Mouse (Mus musculus) liver, adult 2 months (tissue): ENCODE measurements around the gene Herc3.

Experiments used
- CTCF ChIP-seq: fragments of 200-500 bp; IDR thresholded peaks from 2 replicates; pipeline ENCODE4 v1.5.1; 2011; ENCODE audit warnings: low read depth, low read length, control low read depth
- POLR2A ChIP-seq: fragments of 200-500 bp; IDR thresholded peaks from 2 replicates; pipeline ENCODE4 v1.6.1; 2011; ENCODE audit warnings: low read length, control low read depth; ENCODE audit not compliant: insufficient read depth; ENCODE audit errors: extremely low read depth

DNA sequence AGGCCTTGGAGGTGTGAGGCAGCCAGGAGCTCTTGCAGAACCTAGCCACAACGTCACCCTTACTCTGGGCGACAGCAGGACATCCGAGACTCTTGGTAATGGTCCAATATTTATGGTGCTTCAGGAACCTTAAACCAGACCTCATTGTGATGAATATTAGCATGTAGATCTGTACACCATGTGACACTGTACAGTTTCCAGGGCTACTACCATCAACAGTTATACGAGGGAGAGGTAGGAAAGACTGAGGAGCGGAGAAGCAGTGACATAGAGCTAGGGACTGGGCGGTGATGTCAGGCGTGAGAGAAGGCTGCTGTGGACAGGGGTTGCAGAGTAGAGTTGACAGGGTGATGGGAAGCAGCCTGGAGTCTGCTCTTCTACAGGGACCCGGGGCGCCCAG, 48.7 kb downstream of the Herc3 start:
- TF ChIP-seq CTCF (no peak), POLR2A (no peak)
